Mouse (Mus musculus) heart, embryonic 14.5 days (tissue): ENCODE data around the gene Wdr74. TPM values are rescaled to one million over a fixed set of nuclear protein-coding genes. Genes with fewer than 3 reads are reported as not detected.
A peak's percentile ranks its signal among the peaks of the same experiment; 100 is the strongest.
"Not testable (repeated sequence)": the region's sequence is repeated elsewhere in the genome, so short reads cannot be mapped to it uniquely, and the experiment has no call there.

Experiments used
- ATAC-seq: fragments of 200-750 bp; cut with Nextera tagmentation; 2 replicates; pipeline ENCODE4 v1.8.0; 2017; ENCODE audit warnings: low read depth, moderate TSS enrichment; ENCODE audit not compliant: insufficient number of reproducible peaks, insufficient read depth, low FRiP score
- H3K27ac ChIP-seq, 2 experiments: fragments of 200-500 bp in 1 of 2; fragments of 300-500 bp in 1 of 2; sonication (generic) in 1 of 2; replicated peaks in 1 of 2; 2 replicates each; pipeline ENCODE4 v1.5.1; 2012 to 2014; ENCODE audit warnings: low read depth in 2 of 2, low read length in 2 of 2, control low read depth in 1 of 2, mild to moderate bottlenecking in 1 of 2, mixed read lengths in 1 of 2; ENCODE audit not compliant: control insufficient read depth in 1 of 2, insufficient read depth in 1 of 2
- H3K27me3 ChIP-seq: fragments of 300-500 bp; sonication (generic); 2 replicates; pipeline ENCODE4 v1.6.1; 2014; ENCODE audit warnings: mild to moderate bottlenecking, low read length, control low read depth; ENCODE audit not compliant: control insufficient read depth, insufficient read depth
- H3K36me3 ChIP-seq: fragments of 300-500 bp; sonication (generic); 2 replicates; pipeline ENCODE4 v1.6.1; 2014; ENCODE audit warnings: mild to moderate bottlenecking, control low read depth, low read length, mixed read lengths; ENCODE audit not compliant: control insufficient read depth, insufficient read depth
- H3K4me1 ChIP-seq, 2 experiments: fragments of 200-500 bp in 1 of 2; fragments of 300-500 bp in 1 of 2; sonication (generic) in 1 of 2; 2 replicates each; pipeline ENCODE4 v1.6.1; 2012 to 2014; ENCODE audit warnings: low read length in 2 of 2, control low read depth in 1 of 2, mixed read lengths in 1 of 2; ENCODE audit not compliant: control insufficient read depth in 2 of 2, insufficient read depth in 2 of 2
- H3K4me2 ChIP-seq: fragments of 300-500 bp; sonication (generic); 2 replicates; pipeline ENCODE4 v1.6.1; 2014; ENCODE audit warnings: mild to moderate bottlenecking, low read length
- H3K4me3 ChIP-seq, 2 experiments: fragments of 200-500 bp in 1 of 2; fragments of 300-500 bp in 1 of 2; sonication (generic) in 1 of 2; 2 replicates each; pipeline ENCODE4 v1.5.1; 2012 to 2014; ENCODE audit warnings: low read length in 2 of 2, mild to moderate bottlenecking in 2 of 2, control low read depth in 1 of 2, low read depth in 1 of 2, moderate library complexity in 1 of 2; ENCODE audit not compliant: control insufficient read depth in 1 of 2, insufficient read depth in 1 of 2
- H3K9ac ChIP-seq: fragments of 300-500 bp; sonication (generic); 2 replicates; pipeline ENCODE4 v1.6.1; 2014; ENCODE audit warnings: mild to moderate bottlenecking, low read length
- H3K9me3 ChIP-seq: fragments of 300-500 bp; sonication (generic); 2 replicates; pipeline ENCODE4 v1.6.1; 2016; ENCODE audit warnings: low read length, control low read depth; ENCODE audit not compliant: control insufficient read depth
- WGBS: fragments of 180-500 bp; shearing (Covaris S2); extraction: QIAGEN DNeasy Blood & Tissue Kit; methylation state at CpG from one replicate; pipeline ENCODE4 v1.1.7; 2014; 5-methylcytosine and 5-hydroxymethylcytosine counted together
- polyA plus RNA-seq: library from polyadenylated mRNA; unstranded; fragments of >200 nt; fragmentation: Nextera tagmentation; extraction: Ambion mirVana; gene quantifications from 2 replicates; pipeline ENCODE4 v1.2.1, GENCODE M21; 2014

Wdr74 gene
- polyA plus RNA-seq, 1 experiment from 2014 or later, result 50.5 TPM

DNA sequence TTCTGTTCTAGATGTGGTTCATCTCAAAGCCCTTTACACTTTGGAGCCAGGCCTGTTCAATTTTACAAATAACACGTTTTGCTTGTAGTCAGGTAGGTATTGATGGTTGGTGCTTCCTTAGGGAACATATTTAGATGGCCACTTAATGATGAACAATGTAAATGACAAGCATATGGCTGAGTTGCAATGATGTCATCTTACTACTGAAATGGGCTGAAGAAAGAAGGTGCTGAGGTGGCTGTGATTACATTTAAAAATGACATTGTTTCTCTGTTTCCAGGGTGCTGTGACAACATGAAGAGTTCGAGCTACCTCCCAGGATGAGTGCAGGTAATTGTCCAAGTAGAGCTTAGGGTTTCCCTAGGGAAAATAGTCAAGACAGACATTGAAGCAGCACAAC lies 11.2 kb upstream of the Wdr74 start:
- peaks cover 30% of the 10 kb centered on the region for H3K36me3 ChIP-seq
- H3K4me1 ChIP-seq, result peaks cover 2 to 29% of the 10 kb centered on the region in 2 experiments; a peak in 3 of 4 replicates
- peak overlapping the region in 1 of 2 experiments; percentile 88; a peak in 1 of 4 replicates for H3K27ac ChIP-seq
- no peaks in the 10 kb centered on the region for H3K9me3 ChIP-seq
- WGBS, result 0% methylated on average over 2 of the region's 2 CpGs
- no peak for ATAC-seq
- H3K27me3 ChIP-seq, result no peaks in the 10 kb centered on the region
- H3K9ac ChIP-seq, result peak overlapping the region; percentile 95
- H3K4me2 ChIP-seq, result peak overlapping the region; percentile 79
- peak overlapping the region; percentile 73 to 91; a peak in 3 of 4 replicates for H3K4me3 ChIP-seq

DNA sequence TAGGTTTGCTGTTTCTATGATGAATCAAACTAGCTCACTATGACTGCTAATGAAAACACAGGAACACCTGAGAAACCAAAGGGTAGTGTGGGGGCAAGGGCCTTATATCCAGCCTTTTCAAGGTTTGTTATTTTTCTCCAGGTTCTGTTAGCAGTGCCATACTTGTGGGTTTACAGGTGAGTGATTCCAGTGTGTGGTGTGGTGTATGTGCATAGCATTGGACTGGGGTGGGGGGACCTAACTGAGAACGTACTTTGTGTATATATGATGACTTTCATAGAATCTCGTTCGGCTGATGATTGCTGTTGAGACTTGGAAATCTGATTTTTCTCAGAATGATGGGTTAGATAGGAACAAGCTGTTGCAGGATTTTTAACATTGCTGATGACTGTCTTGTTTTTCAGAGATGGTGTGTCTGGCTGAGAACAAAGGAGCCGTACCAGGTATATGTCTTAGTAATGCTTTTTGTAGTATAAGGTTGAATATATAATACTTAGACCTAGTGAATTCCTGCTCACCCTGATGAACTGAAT lies 10.5 kb upstream of the Wdr74 start:
- Histone ChIP-seq H3K4me1 (peaks cover 2 to 29% of the 10 kb centered on the region in 2 experiments; a peak in 3 of 4 replicates), H3K9me3 (no peaks in the 10 kb centered on the region), H3K4me3 (peak overlapping the region in 1 of 2 experiments; percentile 73; a peak in 2 of 4 replicates), H3K9ac (peak overlapping the region; percentile 95), H3K27ac (peak overlapping the region in 1 of 2 experiments; percentile 27; a peak in 1 of 4 replicates), H3K36me3 (peaks cover 30% of the 10 kb centered on the region), H3K27me3 (no peaks in the 10 kb centered on the region), H3K4me2 (peak overlapping the region; percentile 79)
- 65% methylated on average over 4 of the region's 4 CpGs for WGBS
- ATAC-seq, result no peak

DNA sequence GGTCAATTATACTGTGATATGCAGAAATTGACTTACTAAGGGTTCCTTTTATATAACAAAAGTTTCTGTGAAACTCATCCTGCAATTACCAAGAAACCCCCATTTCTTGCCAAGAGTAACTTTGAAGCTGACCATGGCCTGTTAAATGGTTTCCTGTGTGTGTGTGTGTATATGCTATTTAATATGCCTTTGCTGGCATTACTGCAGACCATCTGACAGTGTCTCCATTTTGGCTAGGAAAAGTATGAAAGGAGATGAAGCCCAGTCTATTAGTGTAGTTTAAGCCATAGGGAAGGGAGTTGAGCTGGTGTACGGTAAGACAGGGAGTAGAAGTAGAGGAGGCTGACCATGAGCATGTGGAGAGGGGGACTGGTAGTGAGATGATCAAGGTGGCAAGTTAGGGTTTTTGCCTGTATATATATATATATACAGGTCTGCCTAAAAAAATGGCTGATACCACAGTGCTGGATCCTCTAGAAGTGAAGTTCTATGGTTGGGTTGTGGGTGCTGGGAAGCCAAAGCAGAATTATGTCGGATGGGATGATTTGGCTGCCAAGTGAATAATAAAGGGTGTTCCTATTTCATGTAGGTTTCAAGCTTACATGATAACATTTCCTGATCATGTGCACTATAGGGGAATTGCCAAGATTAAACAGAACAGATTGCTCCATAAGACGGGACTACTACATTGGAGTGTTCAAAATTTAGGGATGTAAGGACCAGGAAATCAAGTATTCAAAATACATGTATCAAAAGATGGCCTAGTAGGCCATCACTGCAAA lies 8.8 kb upstream of the Wdr74 start:
- Histone ChIP-seq H3K36me3 (peaks cover 30% of the 10 kb centered on the region), H3K9me3 (no peaks in the 10 kb centered on the region), H3K4me1 (peaks cover 2 to 24% of the 10 kb centered on the region in 2 experiments; a peak in 3 of 4 replicates), H3K27me3 (no peaks in the 10 kb centered on the region), H3K27ac (no peak overlapping the region), H3K4me3 (no peak overlapping the region), H3K4me2 (no peak overlapping the region), H3K9ac (no peak overlapping the region)
- no peak for ATAC-seq
- WGBS, result 32% methylated on average over 3 of the region's 3 CpGs

DNA sequence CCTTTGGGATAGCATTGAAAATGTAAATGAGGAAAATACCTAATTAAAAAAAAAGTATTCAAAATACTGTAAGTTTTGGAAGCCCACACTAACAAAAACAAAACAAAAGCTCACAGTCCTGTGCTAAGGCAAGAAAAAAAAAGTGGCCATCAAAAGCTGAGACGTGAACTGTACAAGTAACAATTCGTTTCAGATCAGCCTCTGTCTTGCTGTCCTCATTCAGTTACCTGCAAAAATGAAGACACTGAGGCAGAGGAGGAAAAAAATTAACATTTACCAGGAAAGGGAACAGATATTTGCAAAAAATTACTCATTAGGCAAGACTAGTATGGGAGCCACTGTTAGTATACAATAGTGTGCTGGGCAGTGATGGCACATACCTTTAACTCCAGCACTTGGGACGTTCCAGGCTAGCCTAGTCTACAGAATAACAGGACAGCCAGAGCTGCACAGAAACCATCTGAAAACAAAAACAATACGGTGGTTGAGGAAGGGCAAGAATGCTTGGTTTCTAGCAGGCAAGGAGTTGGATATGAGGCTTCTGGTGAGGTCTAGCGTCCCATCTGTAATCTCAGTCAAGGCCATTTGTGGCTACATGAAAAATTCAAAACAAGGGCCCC lies 8.0 kb upstream of the Wdr74 start:
- H3K4me3 ChIP-seq, result no peak overlapping the region
- no peaks in the 10 kb centered on the region for H3K27me3 ChIP-seq
- H3K9ac ChIP-seq, result no peak overlapping the region
- 26% methylated on average over 5 of the region's 5 CpGs for WGBS
- no peaks in the 10 kb centered on the region for H3K9me3 ChIP-seq
- peaks cover 0 to 17% of the 10 kb centered on the region in 2 experiments; a peak in 3 of 4 replicates for H3K4me1 ChIP-seq
- peaks cover 30% of the 10 kb centered on the region for H3K36me3 ChIP-seq
- no peak for ATAC-seq
- H3K4me2 ChIP-seq, result no peak overlapping the region
- no peak overlapping the region; a peak in 1 of 4 replicates for H3K27ac ChIP-seq

DNA sequence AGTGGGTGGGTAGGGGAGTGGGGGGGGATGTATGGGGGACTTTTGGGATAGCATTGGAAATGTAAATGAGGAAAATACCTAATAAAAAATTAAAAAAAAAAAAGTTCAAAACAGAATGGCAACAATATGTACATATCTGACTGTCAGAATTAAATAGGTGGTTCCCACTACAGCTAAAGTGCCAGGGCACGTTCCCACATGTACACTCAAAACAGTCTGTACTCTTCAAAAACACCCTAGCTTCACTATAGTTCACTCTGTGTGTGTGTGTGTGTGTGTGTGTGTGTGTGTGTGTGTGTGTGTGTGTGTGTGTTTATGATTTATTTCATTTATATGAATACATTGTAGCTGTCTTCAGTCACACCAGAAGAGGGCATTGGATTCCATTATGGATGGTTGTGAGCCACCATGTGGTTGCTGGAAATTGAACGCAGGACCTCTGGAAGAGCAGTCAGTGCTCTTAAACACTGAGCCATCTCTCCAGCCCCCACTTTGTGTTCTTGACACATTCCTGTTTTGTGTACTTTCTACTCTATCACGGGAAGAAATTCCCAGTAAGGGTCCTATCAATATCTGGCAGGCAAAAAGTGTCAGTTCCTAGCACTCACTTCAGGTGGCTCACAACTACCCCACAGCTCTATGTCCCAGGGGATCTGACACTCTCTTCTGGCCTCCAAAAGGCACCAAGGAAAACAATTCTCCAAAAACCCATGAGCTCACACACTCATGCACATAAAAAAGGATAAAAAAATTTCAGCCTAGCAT lies 7.1 kb upstream of the Wdr74 start:
- Histone ChIP-seq H3K36me3 (peaks cover 30% of the 10 kb centered on the region), H3K4me1 (peaks cover 0 to 17% of the 10 kb centered on the region in 2 experiments; a peak in 3 of 4 replicates)
- not testable (repeated sequence) for H3K27ac ChIP-seq, H3K4me2 ChIP-seq, ATAC-seq, H3K27me3 ChIP-seq, H3K9me3 ChIP-seq, H3K4me3 ChIP-seq, H3K9ac ChIP-seq
- WGBS, result 45% methylated on average over 3 of the region's 3 CpGs

DNA sequence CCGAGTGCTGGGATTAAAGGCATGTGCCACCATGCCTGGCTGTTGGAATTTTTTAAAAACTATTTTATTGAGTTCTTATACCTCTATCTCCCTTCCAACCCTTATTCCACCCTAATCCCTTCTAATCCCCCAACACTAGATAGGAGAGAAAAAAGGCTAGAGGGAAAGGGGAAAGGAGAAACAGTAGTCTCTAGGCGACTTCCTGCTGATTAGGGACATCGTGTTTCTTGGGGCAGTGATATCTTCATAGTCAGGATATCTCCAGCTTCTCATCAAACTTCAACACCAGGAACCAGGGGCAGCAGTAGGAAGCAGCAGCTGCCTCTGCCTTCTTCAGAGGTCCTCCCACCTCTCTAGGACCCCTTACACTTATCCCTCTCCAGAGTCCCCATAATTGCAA lies 1.3 kb upstream of the Wdr74 start:
- Histone ChIP-seq H3K27ac (no peak overlapping the region), H3K4me1 (peaks cover 0 to 9% of the 10 kb centered on the region in 2 experiments; a peak in 2 of 4 replicates), H3K27me3 (no peaks in the 10 kb centered on the region), H3K4me2 (no peak overlapping the region), H3K36me3 (peaks cover 20% of the 10 kb centered on the region), H3K9ac (no peak overlapping the region), H3K4me3 (no peak overlapping the region), H3K9me3 (no peaks in the 10 kb centered on the region)
- 44% methylated on average over 3 of the region's 3 CpGs for WGBS
- ATAC-seq, result no peak

DNA sequence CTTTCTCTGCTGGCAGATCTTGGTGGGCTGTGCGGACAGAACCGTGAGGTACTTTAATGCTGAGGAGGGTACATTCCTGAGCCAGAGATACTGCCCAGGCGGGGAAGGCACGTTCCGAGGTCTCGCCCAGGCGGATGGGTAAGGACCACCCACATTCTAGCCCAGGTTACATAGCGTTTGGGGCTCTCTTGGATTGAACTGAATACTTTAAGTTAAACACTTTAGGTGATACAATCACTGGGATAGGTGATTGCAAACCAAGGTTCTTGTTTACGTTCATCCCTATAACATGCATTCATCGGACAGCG lies 487 bp downstream of the Wdr74 start:
- H3K4me3 ChIP-seq, result peak overlapping the region; percentile 65 to 93
- H3K9ac ChIP-seq, result peak overlapping the region; percentile 87
- no peaks in the 10 kb centered on the region for H3K9me3 ChIP-seq
- 0 out of 2 replicates have a peak, but pooled peaks have one; percentile 1 for ATAC-seq
- H3K36me3 ChIP-seq, result peaks cover 34% of the 10 kb centered on the region
- H3K4me1 ChIP-seq, result peaks cover 5 to 15% of the 10 kb centered on the region in 2 experiments; a peak in 3 of 4 replicates
- H3K27ac ChIP-seq, result peak overlapping the region in 1 of 2 experiments; percentile 76; a peak in 3 of 4 replicates
- no peaks in the 10 kb centered on the region for H3K27me3 ChIP-seq
- WGBS, result 3% methylated on average over 11 of the region's 11 CpGs
- peak overlapping the region; percentile 95 for H3K4me2 ChIP-seq
